Mouse (Mus musculus) stomach, postnatal 0 days (tissue): ENCODE measurements at regions not wholly inside any gene's neighbourhood (a gene's known extent, or its start where the extent isn't known, plus 50 kb on each side); places are given as distances from the start of the nearest gene placed in this dataset.

Experiments used
- ATAC-seq: fragments of 200-750 bp; cut with Nextera tagmentation; 2 replicates; pipeline ENCODE4 v1.8.0; 2017; ENCODE audit not compliant: low FRiP score, low TSS enrichment
- DNase-seq: peaks from one replicate; pipeline ENCODE4 v3.0.0-alpha.2; 2016; ENCODE audit warnings: low spot score
- H3K27ac ChIP-seq: fragments of 300-500 bp; sonication (generic); replicated peaks from 2 replicates; pipeline ENCODE4 v1.5.1; 2014; ENCODE audit warnings: mild to moderate bottlenecking, control low read depth
- H3K27me3 ChIP-seq: fragments of 300-500 bp; sonication (generic); 2 replicates; pipeline ENCODE4 v1.6.1; 2014; ENCODE audit warnings: low read length; ENCODE audit not compliant: control insufficient read depth, insufficient read depth
- H3K36me3 ChIP-seq: fragments of 300-500 bp; sonication (generic); 2 replicates; pipeline ENCODE4 v1.6.1; 2014; ENCODE audit warnings: low read length, mixed read lengths; ENCODE audit not compliant: control insufficient read depth, insufficient read depth
- H3K4me1 ChIP-seq: fragments of 300-500 bp; sonication (generic); replicated peaks from 2 replicates; pipeline ENCODE4 v1.6.1; 2014; ENCODE audit warnings: antibody characterized with exemption; ENCODE audit not compliant: control insufficient read depth, insufficient read depth
- H3K4me2 ChIP-seq: fragments of 300-500 bp; sonication (generic); replicated peaks from 2 replicates; pipeline ENCODE4 v1.6.1; 2014; ENCODE audit warnings: low read depth, mild to moderate bottlenecking, control low read depth, moderate library complexity
- H3K4me3 ChIP-seq: fragments of 300-500 bp; sonication (generic); 2 replicates; pipeline ENCODE4 v1.5.1; 2014; ENCODE audit warnings: low read depth, low read length, control low read depth
- H3K9ac ChIP-seq: fragments of 300-500 bp; sonication (generic); 2 replicates; pipeline ENCODE4 v1.6.1; 2014; ENCODE audit warnings: mild to moderate bottlenecking, low read length, control low read depth, mixed read lengths
- H3K9me3 ChIP-seq: fragments of 300-500 bp; sonication (generic); 2 replicates; pipeline ENCODE4 v1.6.1; 2016; ENCODE audit warnings: low read length; ENCODE audit not compliant: control insufficient read depth
- CTCF ChIP-seq: IDR thresholded peaks from 2 replicates; pipeline ENCODE4 v1.5.1; 2016; ENCODE audit warnings: antibody characterized with exemption, low read depth, mild to moderate bottlenecking, moderate library complexity
- EP300 ChIP-seq: optimal IDR thresholded peaks from 2 replicates; pipeline ENCODE3; 2016; ENCODE audit warnings: antibody characterized with exemption
- WGBS: fragments of 180-500 bp; shearing (Covaris S2); extraction: QIAGEN DNeasy Blood & Tissue Kit; methylation state at CpG from one replicate; pipeline ENCODE4 v1.1.7; 2014; 5-methylcytosine and 5-hydroxymethylcytosine counted together

DNA sequence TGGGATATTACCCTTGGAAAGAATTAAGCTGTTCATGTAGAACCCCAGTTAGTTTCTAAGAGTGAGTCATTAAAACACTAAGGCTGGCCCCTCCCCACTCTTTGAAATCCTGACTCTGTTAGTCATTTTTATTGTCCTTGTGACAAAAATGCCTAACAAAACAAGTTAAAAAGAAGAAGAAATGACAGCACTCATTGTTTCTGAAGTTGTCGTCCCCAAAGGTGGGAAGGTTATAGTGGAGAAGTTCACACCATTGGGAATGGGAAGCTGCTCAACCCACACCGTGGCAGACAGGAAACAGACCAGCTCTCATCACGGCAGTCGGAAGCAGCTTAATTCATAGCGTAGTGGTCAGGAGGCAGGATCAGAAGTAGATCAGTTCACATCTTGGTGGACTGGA, 128.4 kb upstream of the Auts2 start:
- Histone ChIP-seq H3K4me1 (no peaks in the 10 kb centered on the region; the same call in 1 of the 2 replicates), H3K9ac (no peak overlapping the region), H3K36me3 (no peaks in the 10 kb centered on the region), H3K4me2 (no peak overlapping the region), H3K4me3 (no peak overlapping the region), H3K27me3 (no peaks in the 10 kb centered on the region), H3K27ac (no peak overlapping the region), H3K9me3 (no peaks in the 10 kb centered on the region)
- ATAC-seq (no peak), DNase-seq (no peak)
- TF ChIP-seq CTCF (no peak), EP300 (no peak)
- 49% methylated on average over 5 of the region's 5 CpGs for WGBS

DNA sequence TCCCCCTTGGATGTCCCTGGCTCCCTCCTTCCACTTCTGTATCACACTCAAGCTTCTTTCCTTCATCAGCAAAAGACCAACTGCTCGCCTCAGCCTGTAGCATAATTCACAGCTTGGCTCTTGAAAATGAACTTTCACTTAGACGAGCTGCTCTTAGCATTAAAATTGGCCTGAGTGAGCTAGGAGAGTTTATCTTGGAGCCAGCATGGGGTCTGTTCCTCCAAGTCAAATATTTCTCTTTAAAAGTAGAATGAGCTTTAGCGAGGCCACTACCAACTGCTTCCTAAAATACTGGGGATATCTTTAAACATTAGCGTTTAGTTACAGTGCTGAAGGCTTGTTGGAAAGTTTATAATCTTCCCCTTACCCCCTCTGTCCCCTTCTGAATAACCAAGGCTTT, 124.2 kb upstream of the Auts2 start:
- DNase-seq (no peak), ATAC-seq (no peak)
- H3K4me2 ChIP-seq: no peak overlapping the region
- H3K27me3 ChIP-seq: no peaks in the 10 kb centered on the region
- H3K36me3 ChIP-seq: no peaks in the 10 kb centered on the region
- H3K4me1 ChIP-seq: no peaks in the 10 kb centered on the region; the same call in 1 of the 2 replicates
- H3K9me3 ChIP-seq: no peaks in the 10 kb centered on the region
- H3K9ac ChIP-seq: no peak overlapping the region
- H3K4me3 ChIP-seq: no peak overlapping the region
- TF ChIP-seq CTCF: no peak
- TF ChIP-seq EP300: no peak
- no peak overlapping the region for H3K27ac ChIP-seq
- 35% methylated on average over 4 of the region's 4 CpGs for WGBS

- H3K4me1 ChIP-seq: no peaks in the 10 kb centered on the region
- H3K27ac ChIP-seq: no peak overlapping the region
- no peaks in the 10 kb centered on the region for H3K27me3 ChIP-seq
- H3K36me3 ChIP-seq: no peaks in the 10 kb centered on the region
- ATAC-seq (no peak), DNase-seq (no peak)
- TF ChIP-seq EP300: no peak
- TF ChIP-seq CTCF: no peak
- no peaks in the 10 kb centered on the region for H3K9me3 ChIP-seq
- 44% methylated on average over 1 of the region's 1 CpGs for WGBS
- no peak overlapping the region for H3K4me2 ChIP-seq
- no peak overlapping the region for H3K4me3 ChIP-seq
- H3K9ac ChIP-seq: no peak overlapping the region
Observed at GRCm38 (mm10) chr5:132661266-132661665, 118.1 kb upstream of the Auts2 start.

DNA sequence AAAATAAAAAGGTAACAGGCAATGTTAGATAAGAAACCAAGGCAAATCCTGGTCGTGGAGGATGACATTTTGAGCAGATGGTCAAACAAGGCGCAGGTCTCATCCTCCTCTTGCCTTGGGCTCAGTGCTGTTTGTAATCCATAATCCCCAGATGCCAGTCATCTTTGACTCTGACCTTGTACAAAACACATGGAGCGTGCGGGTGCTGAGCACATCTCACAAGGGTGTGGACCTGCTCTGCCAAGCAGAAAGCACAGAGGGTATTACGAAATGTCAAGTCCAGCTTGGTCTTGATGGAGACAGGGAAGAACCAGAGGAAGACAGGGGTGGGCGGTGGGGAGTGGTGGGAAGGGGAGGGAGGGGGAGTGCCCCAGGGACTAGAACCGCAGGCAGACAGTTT, 116.9 kb upstream of the Auts2 start:
- ATAC-seq: no peak
- no peak overlapping the region for H3K4me3 ChIP-seq
- H3K9me3 ChIP-seq: no peaks in the 10 kb centered on the region
- H3K9ac ChIP-seq: no peak overlapping the region
- WGBS: 70% methylated on average over 7 of the region's 7 CpGs
- no peaks in the 10 kb centered on the region for H3K27me3 ChIP-seq
- H3K4me2 ChIP-seq: no peak overlapping the region
- no peak for DNase-seq
- TF ChIP-seq CTCF (no peak), EP300 (no peak)
- no peaks in the 10 kb centered on the region for H3K4me1 ChIP-seq
- H3K27ac ChIP-seq: no peak overlapping the region
- H3K36me3 ChIP-seq: no peaks in the 10 kb centered on the region

GRCm38 (mm10) chr5:132654382-132654781, 111.2 kb upstream of the Auts2 start:
- no peaks in the 10 kb centered on the region for H3K9me3 ChIP-seq
- no peaks in the 10 kb centered on the region for H3K36me3 ChIP-seq
- no peak overlapping the region for H3K9ac ChIP-seq
- no peak overlapping the region for H3K27ac ChIP-seq
- no peak for DNase-seq
- ATAC-seq: no peak
- TF ChIP-seq CTCF (no peak), EP300 (no peak)
- H3K4me2 ChIP-seq: no peak overlapping the region
- WGBS: 80% methylated on average over 7 of the region's 7 CpGs
- H3K4me3 ChIP-seq: no peak overlapping the region
- H3K27me3 ChIP-seq: no peaks in the 10 kb centered on the region
- no peaks in the 10 kb centered on the region for H3K4me1 ChIP-seq

DNA sequence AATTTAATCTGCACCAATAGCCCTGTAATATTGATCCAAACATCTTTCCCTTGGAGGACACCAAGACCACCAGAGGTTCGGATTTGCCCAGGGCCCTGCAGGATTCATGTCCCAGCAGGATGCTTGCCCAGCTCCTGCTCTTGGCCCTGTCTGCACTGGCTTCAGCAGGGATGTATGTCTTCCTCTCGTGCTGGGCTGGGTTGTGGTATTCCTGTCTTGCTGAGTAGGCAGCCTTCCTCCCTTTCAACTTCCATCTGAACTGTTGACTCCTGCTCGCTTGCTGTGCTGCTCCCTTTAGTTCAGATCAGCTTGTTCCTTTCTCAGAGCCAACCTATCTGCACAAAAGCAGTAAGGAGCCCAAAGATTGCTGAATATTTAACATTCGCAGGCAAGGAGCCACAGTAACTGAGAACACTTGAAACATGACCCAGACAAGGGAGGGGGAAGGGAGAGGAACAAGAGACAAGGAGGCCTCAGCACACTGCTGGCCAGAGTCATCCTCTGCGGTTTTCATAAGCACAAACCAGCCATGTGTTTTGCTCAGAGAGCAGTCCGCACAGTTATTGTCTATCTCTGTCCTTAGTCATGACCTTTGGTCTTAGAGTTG, 110.7 kb upstream of the Auts2 start:
- Histone ChIP-seq H3K4me1 (no peaks in the 10 kb centered on the region), H3K9ac (no peak overlapping the region), H3K27ac (0 out of 2 replicates have a peak overlapping the region, but pooled peaks have one; percentile 4), H3K4me2 (no peak overlapping the region), H3K4me3 (no peak overlapping the region), H3K36me3 (no peaks in the 10 kb centered on the region), H3K27me3 (no peaks in the 10 kb centered on the region), H3K9me3 (no peaks in the 10 kb centered on the region)
- TF ChIP-seq EP300: no peak
- TF ChIP-seq CTCF: no peak
- WGBS: 28% methylated on average over 6 of the region's 6 CpGs
- ATAC-seq: no peak; the same call in 1 of the 2 replicates
- no peak for DNase-seq
